Mouse (Mus musculus): ENCODE results near the gene Thap3. TPM values are rescaled to one million over a fixed set of nuclear protein-coding genes. Genes with fewer than 3 reads are reported as not detected.

Thap3 gene
- total RNA-seq, 2 experiments from 2014 or later, result 28.0 to 32.2 TPM

DNA sequence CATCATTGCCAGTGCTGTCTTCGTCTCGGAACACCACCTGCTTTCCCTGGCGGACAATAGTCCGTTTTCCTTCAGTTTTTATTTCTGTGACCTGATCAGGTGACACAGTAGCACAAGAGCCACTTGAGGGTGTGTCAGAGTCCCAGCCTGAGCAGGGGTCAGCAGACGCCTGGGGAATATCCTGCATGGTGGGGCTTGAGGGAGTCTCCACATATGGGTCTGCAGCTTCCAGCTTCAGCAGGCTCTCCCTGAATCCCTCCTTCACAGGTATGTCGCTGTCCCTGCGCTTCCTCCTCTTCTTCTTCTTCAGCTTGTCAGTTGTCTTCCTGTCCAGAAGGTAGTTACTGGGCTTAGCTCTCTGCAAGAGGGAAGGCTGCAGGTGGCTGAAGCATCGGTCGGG, 3.3 kb upstream of the Thap3 start:
- intact Hi-C loops (cut with DNase I; ENCODE audit: low total_unique reads), result no loop called here
- DNase-seq, result no peak

DNA sequence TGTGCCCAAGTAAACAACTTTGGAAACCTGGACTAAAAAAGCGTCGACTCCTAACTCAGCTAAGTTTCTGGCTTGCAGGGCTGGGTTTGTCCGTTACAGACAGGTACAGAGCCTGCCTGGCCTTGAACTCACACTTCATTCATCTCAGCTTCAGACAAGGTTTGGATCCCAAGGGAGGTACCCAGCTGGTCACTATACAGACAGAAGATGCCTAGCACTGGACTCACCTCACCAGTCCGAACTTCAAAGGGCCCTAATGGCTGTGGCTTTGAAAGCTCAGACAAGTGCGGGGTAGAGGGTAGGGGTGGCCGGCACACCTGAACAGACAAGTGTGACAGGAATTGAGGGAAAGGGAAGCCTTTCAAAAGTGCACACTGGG, 302 bp upstream of the Thap3 start:
- no peak for DNase-seq
- intact Hi-C loops (cut with DNase I; ENCODE audit: low total_unique reads), result no loop called here

DNA sequence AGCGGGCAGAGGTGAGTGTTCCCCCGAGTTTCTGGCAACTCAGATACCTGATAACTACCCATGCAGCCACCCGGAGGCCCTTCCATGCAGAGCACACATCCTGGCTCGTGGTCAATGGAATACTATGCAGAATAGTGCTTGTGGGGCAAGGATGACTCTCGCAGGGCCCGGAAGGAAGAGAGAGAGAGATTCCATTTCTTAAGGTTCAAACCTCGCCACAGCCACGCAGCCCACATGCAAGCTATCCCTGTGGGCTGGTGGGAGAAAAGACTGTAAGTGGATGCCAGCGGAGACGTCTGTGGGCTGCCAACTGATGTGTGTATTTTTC, 819 bp downstream of the Thap3 start:
- intact Hi-C loops (cut with DNase I; ENCODE audit: low total_unique reads), result no loop called here
- no peak for DNase-seq

DNA sequence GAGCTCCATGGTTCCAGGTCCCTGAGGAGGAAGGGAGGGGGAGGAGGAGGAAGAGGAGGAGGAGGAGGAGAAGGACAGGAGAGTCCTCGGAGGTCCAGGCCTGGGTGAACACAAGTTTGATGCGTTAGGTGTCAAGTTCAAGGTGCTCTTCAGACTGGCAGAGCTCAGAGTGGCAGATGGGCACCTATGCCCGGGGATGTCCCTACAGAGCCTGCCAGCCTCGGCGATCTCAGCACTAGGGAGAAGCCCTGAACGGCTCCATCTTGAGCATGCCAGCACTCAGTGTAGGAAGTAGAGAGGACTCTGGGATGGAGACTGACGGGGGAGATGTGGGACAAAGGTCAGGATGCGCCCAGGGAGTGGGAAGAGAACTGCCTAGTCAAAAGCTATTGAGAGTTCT, 2.1 kb downstream of the Thap3 start:
- no peak for DNase-seq

DNA sequence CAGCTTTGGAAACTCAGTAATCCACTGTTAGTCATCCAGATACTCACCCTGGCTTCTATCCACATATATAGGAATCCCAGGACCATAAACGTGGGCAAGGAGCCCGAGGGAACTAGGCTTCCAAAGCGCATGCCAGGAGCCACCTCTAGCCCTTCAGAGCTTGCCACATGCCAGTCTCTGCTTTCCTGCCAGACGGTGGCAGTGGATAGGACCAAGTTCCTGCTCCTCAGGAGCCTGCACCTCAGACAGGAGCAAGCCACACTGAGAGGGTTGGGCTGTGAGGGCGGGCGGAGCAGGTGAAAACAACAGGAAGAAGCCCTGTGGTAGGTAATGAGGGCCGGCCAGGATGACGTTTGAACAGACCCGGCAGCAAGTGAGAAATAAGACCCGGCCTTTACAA, 2.9 kb downstream of the Thap3 start:
- intact Hi-C loops (cut with DNase I; ENCODE audit: low total_unique reads), result no loop called here

More for the DNA sequence above, 2.1 kb downstream of the Thap3 start:
- intact Hi-C loops (cut with DNase I; ENCODE audit: low total_unique reads), result no loop called here

DNA sequence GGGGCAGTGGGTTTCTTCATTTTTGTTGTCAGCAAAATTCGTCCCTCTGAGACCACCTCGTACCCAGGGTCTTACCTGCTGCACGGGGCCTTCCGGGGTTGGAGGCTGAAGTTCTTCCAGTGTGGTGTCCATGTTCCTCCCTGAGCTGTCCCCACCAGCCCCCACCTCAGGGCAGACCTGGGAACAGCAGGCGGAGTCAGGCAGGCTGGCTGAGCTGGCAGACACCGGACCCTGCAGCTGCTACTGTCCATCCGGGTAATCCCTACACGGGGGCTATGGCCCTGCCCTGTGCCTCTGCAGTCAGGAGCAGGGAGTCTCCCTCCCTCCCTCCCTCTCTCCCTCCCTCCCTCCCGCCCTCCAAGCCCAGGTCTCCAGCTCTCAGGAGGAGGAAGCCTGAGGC, 5.2 kb downstream of the Thap3 start:
- intact Hi-C loops (cut with DNase I; ENCODE audit: low total_unique reads), result loop anchor here (2.0 kb wide), 1 partner anchor 43 kb away; the partner anchor contains the start of gene Zbtb48
- DNase-seq, result peak; percentile 91

More for the DNA sequence above, 2.9 kb downstream of the Thap3 start:
- DNase-seq, result no peak

DNA sequence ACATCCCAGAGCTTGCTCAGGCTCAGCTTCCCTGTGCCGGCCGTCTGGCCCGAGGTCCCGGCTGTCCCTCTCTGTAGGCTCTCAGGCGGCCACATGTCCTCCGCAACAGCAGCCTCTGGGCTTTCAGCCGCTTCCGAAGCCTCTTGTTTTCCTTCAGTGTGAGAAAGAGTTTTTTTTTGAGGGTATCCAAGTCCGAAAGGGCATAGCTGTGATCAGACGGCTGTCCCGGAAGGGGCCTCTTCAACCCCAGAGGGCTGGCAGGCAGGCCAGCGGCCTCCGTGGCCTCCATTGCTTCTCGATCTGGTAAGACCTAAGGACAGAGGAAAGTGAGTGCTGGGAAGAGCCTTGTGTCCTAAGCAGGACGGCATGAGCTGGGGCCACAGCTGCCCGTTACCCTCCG, 5.8 kb downstream of the Thap3 start:
- intact Hi-C loops (cut with DNase I; ENCODE audit: low total_unique reads), result loop anchor here (2.0 kb wide), 1 partner anchor 44 kb away; the partner anchor contains the start of gene Zbtb48
- no peak for DNase-seq

DNA sequence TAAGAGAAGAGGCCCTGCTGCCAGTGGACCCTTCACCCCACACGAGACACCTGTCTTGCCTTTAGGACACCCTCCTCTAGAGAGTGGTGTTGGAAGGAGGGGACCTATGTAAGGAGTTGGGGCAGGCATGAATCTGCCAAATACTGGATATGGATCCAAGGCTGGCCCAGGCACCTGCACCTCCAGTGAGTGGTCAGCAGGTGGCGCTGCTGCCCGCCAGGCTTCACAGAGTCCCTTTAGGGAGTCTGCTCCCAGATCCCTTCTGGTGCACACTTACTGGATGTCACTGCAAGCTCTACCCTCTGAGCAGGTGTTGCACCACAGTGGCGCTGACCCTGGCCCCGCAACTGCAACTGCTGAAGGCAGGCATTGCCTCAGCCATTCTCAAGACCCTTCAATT, 7.4 kb downstream of the Thap3 start:
- peak; percentile 79 for DNase-seq
- intact Hi-C loops (cut with DNase I; ENCODE audit: low total_unique reads), result no loop called here

DNA sequence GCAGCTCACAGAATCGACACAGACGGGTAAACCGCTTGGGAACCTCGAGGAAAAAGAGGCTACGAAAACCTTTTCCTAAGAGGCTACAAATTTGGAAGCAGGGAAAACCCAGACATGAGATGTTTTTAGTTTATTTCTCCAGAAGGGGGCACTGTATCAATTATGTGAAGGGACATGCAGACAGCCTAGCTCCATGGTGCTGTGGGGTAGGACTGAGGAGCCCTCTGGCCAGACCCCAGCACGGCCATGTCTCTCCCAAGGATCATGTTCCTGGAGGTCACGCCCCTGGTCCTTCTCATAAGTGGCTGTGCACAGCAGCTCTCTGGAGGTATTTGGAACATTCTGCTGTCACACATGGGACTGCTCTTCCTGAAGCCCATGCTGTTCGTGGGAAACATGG, 8.1 kb downstream of the Thap3 start:
- intact Hi-C loops (cut with DNase I; ENCODE audit: low total_unique reads), result no loop called here
- DNase-seq, result no peak

DNA sequence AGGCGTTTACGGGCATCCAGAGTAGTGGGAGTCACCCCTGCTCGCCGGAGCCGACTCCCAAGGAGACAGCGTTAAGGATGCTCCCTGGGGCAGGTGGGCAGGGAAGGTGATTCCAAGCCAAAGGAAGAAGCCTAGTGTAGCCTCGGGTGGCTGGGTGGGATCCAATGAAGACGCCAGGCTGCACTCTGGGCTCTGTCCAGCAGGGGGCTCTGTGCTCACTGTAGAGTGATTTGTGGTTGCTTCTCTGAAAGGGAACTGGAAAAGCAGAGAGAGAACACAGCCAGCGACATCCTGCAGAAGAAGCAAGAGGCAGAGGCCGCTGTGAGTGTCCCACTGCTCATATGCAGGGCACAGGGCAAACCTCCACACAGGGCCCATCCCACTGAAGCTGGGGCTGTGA, 11.0 kb downstream of the Thap3 start:
- peak; percentile 82 for DNase-seq
- intact Hi-C loops (cut with DNase I; ENCODE audit: low total_unique reads), result loop anchor here (5.0 kb wide), 1 partner anchor 120 kb away; no protein-coding TSS in a partner anchor

DNA sequence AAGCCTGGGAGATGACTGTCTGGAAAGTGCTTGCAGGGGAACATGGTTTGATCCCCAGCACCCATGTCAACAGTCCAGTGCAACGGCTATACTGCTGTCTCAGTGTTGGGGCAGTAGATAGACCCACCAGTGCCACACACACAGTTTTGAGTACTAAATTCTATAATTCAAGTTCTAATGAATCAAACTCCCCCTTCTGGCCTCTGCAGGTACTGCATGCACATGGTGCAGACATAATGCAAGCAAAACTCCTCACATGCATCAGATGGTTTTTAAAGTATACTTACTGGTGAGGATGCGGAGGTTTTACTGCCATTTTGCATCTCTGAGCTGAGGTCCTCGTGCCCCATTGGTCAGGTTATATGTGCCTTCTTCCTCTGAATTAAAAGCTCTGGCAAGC, 13.4 kb downstream of the Thap3 start:
- intact Hi-C loops (cut with DNase I; ENCODE audit: low total_unique reads), result loop anchor here (5.0 kb wide), 1 partner anchor 122 kb away; no protein-coding TSS in a partner anchor
- no peak for DNase-seq

DNA sequence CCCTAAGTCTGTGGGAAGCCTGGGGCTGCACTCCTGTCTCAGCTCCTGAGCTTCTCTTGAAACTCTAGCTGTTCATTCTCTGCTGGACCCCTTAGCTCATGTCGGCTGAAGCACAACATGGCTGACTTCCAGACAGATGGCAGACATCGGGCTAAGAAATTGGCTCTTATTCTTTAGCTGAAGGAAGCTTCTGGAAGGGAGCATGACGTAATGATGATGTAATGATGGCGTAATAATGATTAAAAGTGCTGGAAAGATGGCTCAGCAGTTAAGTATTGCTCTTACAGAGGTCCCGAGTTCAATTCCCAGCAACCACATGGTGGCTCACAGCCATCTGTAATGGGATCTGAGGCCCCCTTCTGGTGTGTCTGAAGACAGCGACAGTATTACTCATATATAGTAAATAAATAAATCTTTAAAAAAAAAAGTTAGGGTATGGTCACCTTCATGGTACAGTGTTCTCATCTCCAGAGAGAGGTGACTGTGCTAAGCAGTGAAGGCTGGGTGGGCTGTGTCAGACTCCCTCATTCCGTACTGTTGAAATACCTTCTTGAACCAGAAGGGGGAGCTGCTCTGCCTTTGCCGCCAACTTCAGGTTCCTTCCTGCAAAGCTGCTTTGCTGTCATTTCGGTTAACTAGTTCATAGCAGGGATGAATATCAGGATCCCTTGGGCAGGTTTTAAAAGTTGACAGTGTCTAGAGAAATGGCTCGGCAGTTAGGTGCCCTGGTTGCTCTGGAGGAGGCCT, 16.4 kb downstream of the Thap3 start:
- DNase-seq, result no peak
- intact Hi-C loops (cut with DNase I; ENCODE audit: low total_unique reads), result no loop called here

DNA sequence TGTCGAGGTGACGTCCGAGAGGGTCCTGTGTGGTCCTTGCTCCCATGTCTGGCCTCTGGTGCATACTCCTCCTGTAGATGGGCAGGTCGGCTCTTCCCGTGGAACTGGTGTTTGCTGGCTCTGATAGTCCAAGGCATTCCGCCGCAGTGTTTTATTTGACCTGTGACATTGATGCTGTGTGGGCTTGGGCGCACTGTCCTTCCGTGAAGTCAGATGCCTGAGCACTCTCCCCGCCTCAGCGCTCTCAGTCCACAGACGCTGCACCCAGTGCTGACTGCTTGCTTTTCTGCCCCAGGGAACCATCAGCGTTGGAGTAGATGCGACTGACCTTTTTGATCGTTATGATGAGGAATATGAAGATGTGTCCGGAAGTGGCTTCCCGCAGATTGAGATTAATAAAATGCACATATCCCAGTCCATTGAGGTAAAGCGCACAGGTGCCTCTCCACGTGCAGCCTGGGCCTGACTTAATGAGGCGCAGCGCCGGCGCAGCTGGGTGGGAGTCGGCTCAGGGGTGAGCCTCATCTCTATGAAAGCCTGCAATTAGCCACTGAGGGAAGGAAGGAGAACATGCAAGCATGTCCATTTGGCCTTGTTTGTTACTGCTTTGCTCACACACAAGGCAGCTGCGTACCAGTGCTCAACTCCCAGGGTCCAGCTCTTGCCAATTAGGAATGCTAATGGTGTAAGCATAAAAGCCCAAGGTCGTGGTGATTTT, 20.4 kb downstream of the Thap3 start:
- no peak for DNase-seq
- intact Hi-C loops (cut with DNase I; ENCODE audit: low total_unique reads), result no loop called here

DNA sequence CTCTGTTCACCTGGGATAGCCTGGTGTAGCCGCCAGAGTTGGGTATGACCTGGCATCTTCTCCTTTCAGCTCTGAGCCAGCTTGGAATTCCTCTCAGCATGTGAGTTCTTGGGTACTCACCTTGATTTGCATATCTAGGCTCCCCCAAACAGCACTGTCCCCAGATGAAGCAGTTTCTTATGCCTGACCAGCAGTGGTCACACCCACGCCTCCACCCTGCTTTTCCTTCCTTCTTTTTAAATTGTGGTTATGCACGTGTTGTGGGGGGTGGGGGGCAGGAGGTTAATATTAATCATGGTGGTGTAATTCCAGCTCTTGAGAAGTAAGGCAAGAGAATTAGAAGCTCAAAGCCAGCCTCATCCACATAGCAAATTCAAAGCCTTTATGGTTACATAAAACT, 26.0 kb downstream of the Thap3 start:
- intact Hi-C loops (cut with DNase I; ENCODE audit: low total_unique reads), result no loop called here
- DNase-seq, result no peak

DNA sequence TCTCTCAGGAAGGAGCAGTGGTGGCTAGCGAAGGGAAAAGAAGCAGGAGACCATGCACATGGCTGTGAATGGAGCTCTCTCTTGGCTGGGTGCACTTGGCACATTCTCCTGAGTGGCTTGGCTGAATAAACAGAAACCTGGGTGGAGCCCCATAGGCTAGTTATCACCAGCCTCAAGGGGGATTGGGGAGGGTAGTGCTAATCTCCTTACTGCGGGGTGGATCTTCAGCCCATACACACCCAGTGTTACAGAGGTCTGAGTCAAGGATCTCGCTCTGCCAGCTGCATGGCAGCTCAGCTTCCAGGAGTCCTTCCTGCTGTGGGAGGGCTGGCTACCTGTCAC, 28.3 kb downstream of the Thap3 start:
- intact Hi-C loops (cut with DNase I; ENCODE audit: low total_unique reads), result no loop called here
- DNase-seq, result no peak

DNA sequence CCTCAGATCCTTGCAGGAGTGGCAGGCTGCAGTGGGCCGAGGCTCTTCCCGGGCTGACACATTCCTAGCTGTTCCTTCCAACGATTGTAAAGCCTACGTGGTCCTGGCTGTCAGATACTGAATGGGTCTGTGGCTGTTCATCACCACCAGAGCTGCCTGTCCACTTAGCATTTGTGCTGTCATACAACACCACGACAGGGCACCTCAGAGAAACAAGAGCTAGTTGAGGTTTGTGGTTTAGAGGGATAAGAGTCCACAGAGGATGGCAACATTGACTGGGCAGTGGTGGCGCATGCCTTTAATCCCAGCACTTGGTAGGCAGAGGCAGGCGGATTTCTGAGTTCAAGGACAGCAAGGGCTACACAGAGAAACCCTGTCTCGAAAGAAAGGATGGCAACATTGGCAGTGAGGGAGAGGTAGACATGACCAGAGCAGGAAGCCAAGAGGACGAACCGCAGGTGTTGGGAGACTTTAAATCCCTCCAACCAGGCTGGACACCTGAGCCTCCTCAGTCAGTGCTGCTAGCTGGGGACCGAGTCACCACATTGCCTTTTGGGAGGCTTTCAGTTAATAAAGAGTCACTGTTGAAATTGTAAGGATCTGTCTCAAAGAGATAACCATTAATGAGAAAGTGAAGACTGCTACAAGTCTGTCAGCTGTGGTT, 28.8 kb downstream of the Thap3 start:
- intact Hi-C loops (cut with DNase I; ENCODE audit: low total_unique reads), result no loop called here
- DNase-seq, result no peak

DNA sequence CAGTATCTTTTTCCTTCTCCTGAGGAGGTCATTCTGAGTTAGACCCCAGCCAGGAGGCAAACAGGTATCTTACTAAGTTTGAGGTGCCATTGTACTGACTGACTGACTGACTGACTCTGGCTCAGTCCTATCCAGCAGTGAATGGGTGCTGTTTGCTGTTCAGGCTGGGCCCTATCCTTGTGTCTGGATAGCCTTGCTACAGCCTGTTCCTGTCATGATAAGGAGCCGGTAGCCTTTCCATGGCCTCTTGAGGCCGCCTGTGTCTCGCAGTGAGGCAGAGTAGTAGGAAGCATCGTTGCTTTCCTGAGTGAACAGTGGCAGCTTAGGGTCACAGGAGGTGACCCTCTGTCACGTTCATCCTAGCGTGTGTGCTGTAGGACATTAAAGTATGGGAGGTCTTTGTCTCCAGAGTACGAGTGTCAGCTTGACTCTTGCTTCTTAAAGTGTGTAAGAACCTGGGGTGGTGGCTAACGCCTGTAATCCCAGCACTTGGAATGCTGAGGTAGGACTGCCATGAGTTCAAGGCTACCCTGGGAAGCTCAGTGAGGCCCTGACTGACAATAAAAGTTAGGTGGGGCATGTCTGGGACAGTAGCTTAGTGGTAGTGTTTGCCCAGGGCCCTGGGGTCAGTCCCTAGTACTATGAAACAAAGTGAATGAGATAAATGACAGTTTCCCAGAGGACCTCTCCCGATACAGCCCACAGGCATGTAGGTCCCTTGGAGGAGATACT, 31.0 kb downstream of the Thap3 start:
- intact Hi-C loops (cut with DNase I; ENCODE audit: low total_unique reads), result no loop called here
- no peak for DNase-seq

DNA sequence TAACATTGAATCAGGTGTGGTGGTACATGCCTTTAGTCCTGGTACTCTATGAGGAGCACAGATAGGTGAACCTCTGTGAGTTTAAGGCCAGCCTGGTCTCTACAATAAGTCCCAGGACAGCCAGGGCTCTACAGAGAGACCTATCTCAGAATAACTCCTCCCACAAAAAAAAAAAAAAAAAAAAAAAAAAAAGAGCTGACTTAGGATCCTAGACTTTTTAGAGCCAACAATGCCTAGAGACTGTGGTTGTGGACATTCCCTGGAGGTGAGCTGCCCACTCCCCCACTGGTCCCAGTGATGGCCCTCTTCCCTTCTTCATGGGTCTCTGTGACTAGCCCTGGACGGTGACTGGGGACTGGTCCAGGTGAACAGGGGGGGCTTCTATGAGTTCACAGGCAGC, 33.0 kb downstream of the Thap3 start:
- DNase-seq, result no peak

DNA sequence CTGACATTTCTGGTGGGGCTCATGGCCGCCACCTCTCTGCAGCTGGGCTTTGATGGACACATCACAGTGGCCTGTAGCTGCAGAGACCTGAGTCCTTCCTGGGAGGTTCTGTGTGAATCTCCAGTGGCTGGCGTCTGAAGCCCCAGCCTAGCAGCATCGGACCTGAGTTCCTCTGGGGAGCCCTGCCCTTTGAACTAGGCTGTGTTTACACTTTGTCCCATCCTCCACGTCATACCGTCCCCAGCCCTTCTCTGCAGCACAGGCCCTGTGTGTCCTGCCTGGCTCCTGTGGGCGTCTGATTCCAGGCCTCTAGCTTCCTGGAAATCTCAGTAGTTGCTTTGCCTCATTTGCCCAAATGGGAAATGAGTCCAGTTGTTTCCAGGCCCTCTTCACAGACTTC, 35.6 kb downstream of the Thap3 start:
- DNase-seq, result no peak
- intact Hi-C loops (cut with DNase I; ENCODE audit: low total_unique reads), result no loop called here

More for the DNA sequence above, 33.0 kb downstream of the Thap3 start:
- intact Hi-C loops (cut with DNase I; ENCODE audit: low total_unique reads), result no loop called here
